Mouse (Mus musculus) kidney, adult 11 months (tissue): ENCODE data around the gene Cab39.
"Not testable (repeated sequence)": the region's sequence is repeated elsewhere in the genome, so short reads cannot be mapped to it uniquely, and the experiment has no call there.

Experiments
- DNase-seq: peaks from one replicate; pipeline ENCODE4 v3.0.0; 2022

Cab39 gene

DNA sequence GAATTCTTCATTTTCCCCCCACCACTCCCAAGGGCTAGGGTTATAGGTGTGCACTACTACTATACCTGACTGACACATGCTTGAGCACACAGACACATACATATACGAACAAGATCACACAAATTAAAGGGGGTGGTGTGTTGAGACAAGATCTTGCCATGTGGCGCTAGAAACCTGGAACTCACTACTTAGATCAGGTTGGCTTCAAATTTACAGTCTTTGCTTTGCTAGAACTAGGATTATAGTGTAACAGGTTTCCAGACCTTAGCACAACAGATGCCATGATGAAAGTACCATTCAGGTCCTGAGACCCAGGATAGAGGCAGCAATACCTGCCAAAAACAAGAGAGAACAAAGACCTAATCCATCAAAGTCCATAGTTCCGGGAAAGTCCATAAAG is 1.8 kb upstream of the Cab39 start:
- no peak for DNase-seq

DNA sequence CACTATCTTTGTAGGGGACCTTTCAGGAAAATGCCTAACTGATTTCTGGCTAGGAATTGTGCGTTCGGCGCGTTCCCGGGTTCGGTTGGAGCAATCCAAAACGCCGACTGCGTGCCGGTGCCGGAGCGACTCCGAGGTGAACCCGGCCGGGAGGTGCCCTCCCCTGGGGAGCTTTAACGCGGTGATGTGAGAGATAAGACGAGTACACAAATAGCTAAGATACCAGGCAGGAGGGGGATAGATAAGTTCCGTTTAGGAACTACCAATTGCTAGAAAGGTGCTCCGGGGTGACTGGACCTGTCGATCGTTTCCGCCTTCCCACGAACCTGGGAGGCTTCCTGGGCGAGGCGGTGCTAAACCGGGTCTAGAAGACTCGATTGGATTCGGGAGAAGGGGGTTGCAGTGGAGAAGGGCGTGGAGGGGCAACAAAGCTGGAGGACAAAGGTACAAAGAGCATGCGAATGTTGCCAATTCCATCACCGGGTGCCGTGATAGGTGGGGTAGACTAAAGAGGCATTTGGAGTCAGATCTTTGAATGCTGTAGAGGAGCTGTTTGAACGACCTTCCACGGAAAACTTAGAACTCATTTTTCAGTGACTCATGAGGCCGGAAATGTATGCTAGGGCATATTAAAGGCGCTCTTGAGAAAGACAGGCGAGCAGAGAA is 998 bp downstream of the Cab39 start:
- DNase-seq, result peak; percentile 60

GRCm38 (mm10) chr1:85795196-85795595 is 2.0 kb downstream of the Cab39 start:
- DNase-seq, result no peak

DNA sequence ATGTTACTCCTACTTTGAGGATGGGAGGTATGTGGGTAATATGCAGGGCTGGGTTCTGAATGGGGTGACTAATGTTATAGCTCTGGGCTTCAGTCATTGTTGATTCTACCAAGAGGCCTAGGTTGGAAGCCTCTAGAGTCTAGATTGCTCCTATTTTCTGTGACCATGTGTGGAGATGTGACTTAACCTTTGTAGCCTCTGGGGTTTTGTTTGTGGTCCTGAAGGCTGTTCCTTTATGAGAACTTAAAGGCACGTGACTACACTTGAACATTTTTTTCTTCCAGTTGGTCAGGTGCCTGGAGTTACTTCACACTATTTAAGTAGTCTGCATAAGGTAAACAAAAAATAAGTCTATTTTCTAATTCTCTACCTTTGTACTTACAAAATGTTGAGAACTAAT is 6.5 kb downstream of the Cab39 start:
- no peak for DNase-seq

DNA sequence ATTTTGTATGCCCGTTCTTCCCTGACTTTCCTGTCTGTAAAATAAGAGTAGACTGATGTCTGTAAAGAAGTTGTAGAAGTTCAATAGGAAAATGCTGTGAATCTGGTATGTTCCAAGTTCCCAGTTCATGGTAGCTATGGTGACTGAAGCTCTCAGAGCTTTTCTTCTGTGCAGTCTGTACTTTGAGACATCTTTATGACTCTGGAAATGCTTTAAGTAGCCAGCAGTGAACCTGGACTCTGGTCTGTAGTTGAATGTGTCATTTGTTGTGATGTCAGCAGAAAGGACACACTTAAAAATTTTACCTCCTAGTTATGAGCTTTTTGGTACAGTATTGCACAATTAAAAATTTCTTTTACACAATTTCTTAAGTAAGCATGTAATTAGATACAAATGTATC is 9.3 kb downstream of the Cab39 start:
- no peak for DNase-seq

DNA sequence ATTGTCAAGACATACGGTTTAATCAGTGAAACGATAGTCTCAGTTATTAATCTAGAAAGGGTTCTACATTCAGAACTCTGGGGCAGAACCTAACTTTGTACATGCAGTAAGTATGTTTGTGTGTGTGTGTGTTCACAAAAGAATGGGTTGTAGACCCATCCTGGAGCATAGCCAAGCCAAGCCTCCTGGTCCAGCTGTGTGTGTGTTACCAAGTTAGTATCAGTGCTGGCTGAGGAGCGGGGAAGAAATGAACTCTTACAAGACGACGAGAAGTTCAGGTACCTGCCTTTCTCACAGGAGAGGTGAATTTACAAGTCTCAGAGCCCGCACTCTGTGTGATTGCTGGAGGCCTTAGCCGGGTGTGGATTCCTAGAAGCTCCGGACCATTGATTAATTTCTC is 11.3 kb downstream of the Cab39 start:
- no peak for DNase-seq

- no peak for DNase-seq
Observed at GRCm38 (mm10) chr1:85809256-85809655, 16.0 kb downstream of the Cab39 start.

DNA sequence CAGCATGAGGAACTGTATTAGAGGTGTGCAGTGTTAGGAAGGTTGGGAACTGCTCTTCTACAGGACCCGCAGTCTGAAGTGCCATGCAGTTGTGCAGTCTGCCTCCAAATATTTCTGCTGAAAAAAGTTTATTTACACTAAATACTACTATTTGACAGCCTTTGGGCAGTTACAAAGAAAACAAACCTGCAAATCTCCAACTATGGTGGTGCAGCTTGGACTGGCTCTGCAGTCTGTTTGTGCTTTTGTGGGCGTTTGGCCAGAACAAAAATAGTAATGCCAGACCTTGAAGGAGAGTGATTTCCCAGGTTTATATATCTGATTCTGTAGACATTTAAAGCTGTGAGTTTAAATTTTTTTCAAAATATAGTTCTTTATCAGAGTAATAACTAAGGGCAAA is 17.1 kb downstream of the Cab39 start:
- DNase-seq, result peak; percentile 27

- no peak for DNase-seq
Observed at GRCm38 (mm10) chr1:85810787-85811186, 17.5 kb downstream of the Cab39 start.

GRCm38 (mm10) chr1:85814213-85814612 is 21.0 kb downstream of the Cab39 start:
- not testable (repeated sequence) for DNase-seq

DNA sequence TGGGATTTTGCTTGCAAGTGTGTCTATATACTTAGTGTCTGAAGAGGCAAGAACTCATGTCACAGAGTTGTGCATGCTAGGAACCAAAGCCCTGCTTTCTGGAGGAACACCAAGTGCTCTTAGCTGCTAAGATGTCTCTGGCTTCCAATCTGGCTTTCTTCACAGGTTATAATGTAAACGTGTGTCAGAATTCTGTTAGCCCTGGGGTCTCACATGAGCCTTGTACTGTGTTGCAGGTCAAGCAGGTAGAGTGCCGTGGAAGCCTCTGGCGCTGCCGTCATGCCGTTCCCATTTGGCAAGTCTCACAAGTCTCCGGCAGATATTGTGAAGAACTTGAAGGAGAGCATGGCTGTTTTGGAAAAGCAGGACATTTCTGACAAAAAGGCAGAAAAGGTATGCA is 24.9 kb downstream of the Cab39 start:
- DNase-seq, result no peak

DNA sequence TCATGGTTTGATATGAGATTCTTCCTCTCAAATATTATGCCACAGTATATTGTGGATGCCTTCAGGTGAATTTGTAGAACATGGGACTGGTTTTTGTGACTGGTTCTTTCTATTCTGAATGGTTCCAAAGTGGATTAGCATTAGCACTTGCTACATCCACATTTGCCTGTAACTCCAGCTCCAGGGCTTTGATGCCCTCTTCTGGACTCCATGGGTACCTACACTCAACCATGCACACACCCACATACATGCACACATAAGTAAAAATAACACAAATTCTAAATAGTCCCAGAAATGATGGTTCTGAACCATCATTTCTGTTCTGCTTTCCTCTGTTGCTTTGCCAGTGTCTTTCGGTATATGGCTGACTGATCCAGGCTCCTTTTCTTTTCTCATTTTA is 26.5 kb downstream of the Cab39 start:
- no peak for DNase-seq

GRCm38 (mm10) chr1:85822239-85822638 is 29.0 kb downstream of the Cab39 start:
- DNase-seq, result no peak

DNA sequence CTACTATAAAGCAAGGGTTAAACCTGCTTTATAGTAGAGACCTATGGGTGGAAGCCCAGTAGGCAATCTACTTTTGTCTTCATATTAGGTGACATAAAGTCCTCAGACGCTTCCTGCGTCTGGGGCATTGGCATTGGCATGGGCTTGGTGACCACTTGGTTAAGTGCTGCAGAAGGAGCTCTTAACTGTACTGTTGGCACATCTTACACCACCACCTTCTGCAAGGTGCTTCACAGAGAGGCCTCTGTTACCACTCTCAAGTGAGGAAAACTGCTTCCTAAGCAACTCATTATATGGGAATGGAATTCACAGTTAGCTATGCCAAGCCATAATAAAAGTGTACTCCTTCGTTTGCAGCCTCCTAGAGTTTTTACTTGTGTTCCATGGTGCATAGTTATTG is 31.7 kb downstream of the Cab39 start:
- no peak for DNase-seq

DNA sequence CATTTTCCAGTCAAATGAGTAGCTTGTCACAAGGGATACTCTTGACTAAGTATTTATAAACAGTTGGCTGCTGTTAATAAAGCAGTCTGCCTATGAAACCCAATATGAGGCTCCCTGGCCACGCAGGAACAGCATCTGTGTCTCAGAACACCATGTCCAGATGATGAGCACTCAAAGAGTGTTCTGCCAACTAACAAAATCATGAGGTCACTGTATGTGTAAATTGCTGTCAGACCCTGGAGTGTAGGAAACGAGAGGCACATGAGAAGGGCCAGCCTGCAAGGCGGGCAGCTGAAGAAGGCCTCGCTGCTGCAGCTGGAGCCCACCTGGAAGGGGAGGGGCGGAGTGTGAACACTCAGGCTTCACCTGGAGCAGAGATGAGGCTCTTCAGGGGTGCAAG is 33.9 kb downstream of the Cab39 start:
- DNase-seq, result no peak

DNA sequence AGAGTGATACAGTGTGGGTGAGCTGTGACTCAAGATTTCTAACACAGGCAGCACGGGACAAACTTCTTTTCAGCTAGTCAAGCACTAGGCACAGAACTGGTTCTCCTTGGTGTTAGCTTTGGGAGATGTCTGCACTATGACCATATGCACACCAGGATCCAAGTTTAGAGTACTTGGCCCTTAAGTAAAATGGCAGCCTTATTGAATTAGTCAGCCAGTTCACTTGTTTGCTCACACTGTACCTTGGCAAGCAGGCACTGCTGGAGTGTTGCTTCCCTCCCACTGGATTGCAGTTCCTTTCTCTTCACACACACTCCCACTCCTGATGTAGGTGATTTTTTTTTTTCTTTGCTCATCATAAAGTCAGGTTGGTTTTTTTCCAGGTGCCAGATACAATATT is 35.8 kb downstream of the Cab39 start:
- DNase-seq, result no peak

DNA sequence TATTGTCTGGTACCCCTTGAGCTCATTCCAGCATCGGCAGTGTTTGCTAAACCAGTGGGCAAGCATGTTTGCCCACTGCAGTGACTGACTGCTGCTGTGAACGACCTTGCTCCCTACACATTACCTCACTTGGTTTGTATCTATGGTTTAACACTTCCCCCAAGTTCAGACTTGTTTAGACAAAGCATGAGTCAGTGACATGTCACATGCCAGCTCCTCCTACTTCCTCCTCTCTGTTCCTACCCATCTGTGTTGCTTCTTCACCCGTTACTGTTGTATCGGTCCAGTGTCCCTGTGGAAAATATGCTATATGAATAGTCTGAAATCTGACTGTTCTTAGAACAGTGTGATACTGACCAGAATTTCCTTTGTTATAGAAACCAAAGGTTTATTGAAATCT is 44.8 kb downstream of the Cab39 start:
- DNase-seq, result no peak

GRCm38 (mm10) chr1:85839356-85839755 is 46.1 kb downstream of the Cab39 start:
- DNase-seq, result no peak

GRCm38 (mm10) chr1:85839790-85840189 is 46.5 kb downstream of the Cab39 start:
- no peak for DNase-seq

- DNase-seq, result no peak
Observed at GRCm38 (mm10) chr1:85840421-85840820, 47.2 kb downstream of the Cab39 start.

GRCm38 (mm10) chr1:85842251-85842650 is 49.0 kb downstream of the Cab39 start:
- DNase-seq, result no peak

- DNase-seq, result no peak
Observed at GRCm38 (mm10) chr1:85843291-85843863, 50.1 kb downstream of the Cab39 start.

GRCm38 (mm10) chr1:85844981-85845380 is 51.7 kb downstream of the Cab39 start:
- DNase-seq, result no peak

DNA sequence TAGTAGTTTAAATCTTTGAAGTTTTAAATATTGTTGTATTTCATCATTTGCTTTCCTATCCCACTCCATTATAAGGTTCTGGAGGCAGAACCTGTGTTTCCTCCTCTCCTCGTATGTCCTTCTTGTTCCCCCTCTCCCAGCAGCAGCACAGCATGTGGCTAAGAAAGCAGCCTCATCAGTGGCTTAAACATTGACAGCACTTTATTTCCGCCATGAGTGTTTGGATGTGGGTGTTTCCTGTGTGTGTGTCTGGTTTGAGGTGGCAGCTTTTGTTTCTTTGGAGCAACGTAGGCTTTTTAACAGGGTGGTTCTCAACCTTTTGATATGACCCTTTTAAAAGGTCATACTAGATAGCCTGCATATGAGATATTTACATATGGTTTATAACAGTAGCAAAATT is 52.2 kb downstream of the Cab39 start:
- DNase-seq, result no peak

DNA sequence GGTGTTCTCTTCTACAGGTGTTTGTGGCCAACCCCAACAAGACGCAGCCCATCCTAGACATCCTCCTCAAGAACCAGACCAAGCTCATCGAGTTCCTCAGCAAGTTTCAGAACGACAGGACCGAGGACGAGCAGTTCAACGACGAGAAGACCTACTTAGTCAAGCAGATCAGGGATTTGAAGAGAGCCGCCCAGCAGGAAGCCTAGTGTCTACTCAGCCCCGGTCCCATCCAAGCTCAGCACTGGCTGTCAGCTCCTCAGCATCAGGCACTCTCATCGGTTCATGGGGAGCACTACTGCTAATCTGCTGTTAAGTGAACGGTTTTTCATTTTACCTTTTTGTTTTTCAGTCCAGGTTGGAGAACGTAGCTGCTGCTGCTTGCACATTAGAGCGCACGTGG is 55.8 kb downstream of the Cab39 start:
- DNase-seq, result no peak
